Mouse (Mus musculus) hindbrain, embryonic 11.5 days (tissue): ENCODE results near the gene Usp43. TPM values are rescaled to one million over a fixed set of nuclear protein-coding genes. Genes with fewer than 3 reads are reported as not detected.
A peak's percentile ranks its signal among the peaks of the same experiment; 100 is the strongest.

Source experiments
- ATAC-seq: fragments of 200-750 bp; cut with Nextera tagmentation; 2 replicates; pipeline ENCODE4 v1.8.0; 2017; ENCODE audit warnings: mild to moderate bottlenecking, moderate TSS enrichment, moderate library complexity; ENCODE audit not compliant: low FRiP score
- DNase-seq: peaks from one replicate; pipeline ENCODE4 v3.0.0-alpha.2; 2015; ENCODE audit warnings: low spot score
- H3K27ac ChIP-seq: fragments of 300-500 bp; sonication (generic); 2 replicates; pipeline ENCODE4 v1.5.1; 2014; ENCODE audit warnings: mild to moderate bottlenecking, low read depth, low read length
- H3K27me3 ChIP-seq: fragments of 300-500 bp; sonication (generic); 2 replicates; pipeline ENCODE4 v1.6.1; 2014; ENCODE audit warnings: mild to moderate bottlenecking, low read length, moderate library complexity, mixed read lengths; ENCODE audit not compliant: control insufficient read depth, insufficient read depth
- H3K36me3 ChIP-seq: fragments of 300-500 bp; sonication (generic); 2 replicates; pipeline ENCODE4 v1.6.1; 2014; ENCODE audit warnings: mild to moderate bottlenecking, low read length, moderate library complexity, mixed read lengths; ENCODE audit not compliant: control insufficient read depth, insufficient read depth
- H3K4me1 ChIP-seq: fragments of 300-500 bp; sonication (generic); replicated peaks from 2 replicates; pipeline ENCODE4 v1.6.1; 2014; ENCODE audit warnings: low read length, mixed read lengths; ENCODE audit not compliant: control insufficient read depth, insufficient read depth
- H3K4me2 ChIP-seq: fragments of 300-500 bp; sonication (generic); replicated peaks from 2 replicates; pipeline ENCODE4 v1.6.1; 2014; ENCODE audit warnings: mild to moderate bottlenecking, low read depth, low read length
- H3K4me3 ChIP-seq: fragments of 300-500 bp; sonication (generic); 2 replicates; pipeline ENCODE4 v1.5.1; 2014; ENCODE audit warnings: low read depth, low read length
- H3K9ac ChIP-seq: fragments of 300-500 bp; sonication (generic); 2 replicates; pipeline ENCODE4 v1.6.1; 2014; ENCODE audit warnings: low read depth, low read length
- H3K9me3 ChIP-seq: fragments of 300-500 bp; sonication (generic); 2 replicates; pipeline ENCODE4 v1.6.1; 2016; ENCODE audit warnings: low read length; ENCODE audit not compliant: control insufficient read depth
- WGBS: fragments of 180-500 bp; shearing (Covaris S2); extraction: QIAGEN DNeasy Blood & Tissue Kit; methylation state at CpG from one replicate; pipeline ENCODE4 v1.1.7; 2014; 5-methylcytosine and 5-hydroxymethylcytosine counted together
- polyA plus RNA-seq: library from polyadenylated mRNA; unstranded; fragments of >200 nt; fragmentation: Nextera tagmentation; extraction: Ambion mirVana; gene quantifications from 2 replicates; pipeline ENCODE4 v1.2.1, GENCODE M21; 2014

Gene Usp43
- 0.98 and 0.99 TPM in 2 replicates for polyA plus RNA-seq

DNA sequence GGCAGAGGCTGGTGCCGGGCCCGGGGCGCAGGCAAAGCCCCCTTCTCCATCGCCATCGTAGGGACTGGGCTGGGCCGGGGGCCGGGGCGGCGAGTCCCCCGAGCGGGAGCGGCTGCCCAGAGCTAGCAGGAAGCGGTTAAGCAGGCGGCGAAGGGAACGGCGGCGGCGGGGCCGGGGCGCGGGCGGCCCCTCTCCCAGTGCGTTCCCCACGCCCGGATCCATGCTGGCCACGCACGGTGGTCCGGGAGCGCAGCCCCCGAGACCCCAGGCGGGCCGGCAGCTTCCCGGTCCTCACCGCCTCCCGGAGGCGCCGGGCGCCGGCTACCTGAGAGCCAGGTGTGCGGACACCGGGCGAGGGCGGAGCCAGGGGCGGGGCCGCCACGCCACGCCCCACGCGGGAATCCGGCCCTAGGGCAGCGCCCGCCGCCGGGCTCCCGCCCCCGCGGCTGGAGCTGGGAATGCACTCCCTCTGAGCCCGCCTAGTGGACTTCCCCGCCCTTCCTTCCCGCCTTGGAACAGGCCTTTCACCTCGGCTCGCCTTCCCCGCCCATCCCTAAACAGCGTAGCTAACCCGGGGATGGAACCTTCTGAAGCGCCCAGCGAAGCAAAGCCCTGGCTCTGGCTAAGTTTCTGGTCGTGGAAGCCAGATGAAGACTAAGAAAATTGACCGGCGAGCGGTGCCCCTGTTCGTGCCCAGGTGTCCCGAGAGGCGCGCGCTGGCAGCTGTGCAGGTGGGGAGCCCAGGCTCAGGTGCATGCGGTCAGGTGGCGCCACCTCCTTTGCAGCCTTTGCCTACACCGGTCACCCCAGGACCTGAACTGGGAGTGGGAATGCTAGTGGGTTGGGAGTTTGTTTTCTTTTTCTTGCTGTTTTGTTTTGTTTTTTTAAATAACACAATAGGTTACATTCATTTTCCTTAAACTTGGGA is at the start of gene Usp43:
TSS of gene Usp43 (minus strand) at position 327 of the 928 bp plus-strand sequence.
- Histone ChIP-seq H3K4me2 (peak within 1 kb of the TSS; percentile 100), H3K9me3 (no peaks in the 10 kb centered on the region), H3K9ac (peak within 1 kb of the TSS; percentile 61), H3K36me3 (no peaks in the 10 kb centered on the region), H3K27ac (no peak within 1 kb of the TSS), H3K4me3 (peak within 1 kb of the TSS; percentile 78), H3K27me3 (peaks cover 19% of the 10 kb centered on the region), H3K4me1 (no peaks in the 10 kb centered on the region)
- DNase-seq (peak; percentile 72), ATAC-seq (peak; percentile 63)
- under 1% methylated on average over 76 of the region's 80 CpGs for WGBS

DNA sequence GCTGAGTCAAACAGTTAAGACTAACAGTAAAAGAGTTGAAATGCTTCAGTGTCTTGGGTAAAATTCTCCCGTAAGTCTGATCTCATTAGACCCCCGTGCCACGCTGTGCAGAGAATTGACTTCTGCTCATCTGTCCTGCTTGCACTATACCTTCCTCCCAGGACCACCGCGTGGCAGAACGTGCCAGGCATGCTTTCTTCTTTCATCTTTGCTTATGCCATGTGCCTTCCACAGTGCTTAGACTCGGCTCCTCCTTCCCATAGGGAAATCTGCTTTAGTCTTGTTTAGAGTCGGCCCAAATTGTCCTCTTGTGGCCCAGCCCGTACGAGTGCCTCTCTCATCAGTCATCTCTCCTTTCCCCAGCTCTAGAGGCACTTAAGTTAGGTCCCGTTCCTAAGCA is 45.9 kb upstream of the Usp43 start:
- WGBS, result 70% methylated on average over 11 of the region's 11 CpGs
- H3K4me1 ChIP-seq, result no peaks in the 10 kb centered on the region
- no peak for ATAC-seq
- H3K27me3 ChIP-seq, result no peaks in the 10 kb centered on the region
- 0 out of 2 replicates have a peak, but pooled peaks cover 4% of the 10 kb centered on the region for H3K36me3 ChIP-seq
- no peak overlapping the region for H3K9ac ChIP-seq
- no peak overlapping the region for H3K27ac ChIP-seq
- no peaks in the 10 kb centered on the region for H3K9me3 ChIP-seq
- no peak overlapping the region for H3K4me3 ChIP-seq
- no peak overlapping the region for H3K4me2 ChIP-seq
- DNase-seq, result no peak

DNA sequence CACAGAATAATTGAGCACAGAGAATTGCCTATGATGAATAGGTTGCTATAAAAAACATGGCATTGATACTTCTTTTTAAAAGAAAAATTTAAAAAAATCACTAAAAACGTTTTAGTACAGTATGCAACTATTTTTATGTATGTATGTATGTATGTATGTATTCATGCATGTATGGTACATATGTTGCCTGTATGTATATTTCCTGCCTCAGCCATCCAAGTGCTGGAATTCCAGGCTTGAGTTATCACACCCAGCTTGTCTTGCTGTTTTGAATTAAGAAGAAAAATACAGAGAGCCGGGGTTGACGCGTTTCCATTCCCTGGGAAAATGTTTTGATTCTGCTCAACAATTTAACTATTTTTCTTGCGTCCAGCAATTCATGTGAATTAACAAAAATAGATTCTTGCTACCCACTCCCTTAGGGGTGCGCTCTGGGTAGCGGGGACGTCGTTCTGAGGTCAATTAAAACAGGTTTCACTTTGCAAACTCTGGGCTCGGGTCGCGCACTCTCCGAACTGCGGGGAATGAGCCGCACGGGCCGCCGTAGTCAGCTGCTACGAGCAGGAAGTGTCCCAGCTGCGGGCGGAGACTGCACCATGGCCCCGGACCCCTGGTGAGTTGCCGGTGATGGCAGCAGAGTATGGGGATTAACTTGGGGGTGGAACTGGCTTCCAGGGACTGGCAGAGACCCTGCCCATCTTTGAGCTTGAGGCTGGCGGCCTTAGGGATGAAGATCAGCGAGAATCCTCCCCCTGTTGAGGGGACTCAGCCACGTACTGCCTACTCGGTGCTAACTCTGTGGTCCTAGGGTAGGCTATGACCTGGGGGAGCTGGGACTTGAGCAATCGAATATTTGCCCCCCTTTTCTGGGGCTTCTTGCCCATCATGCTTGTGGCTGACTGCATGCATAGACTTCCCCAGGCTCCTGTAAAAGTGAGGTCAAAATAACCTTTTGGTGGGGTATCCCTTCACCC is 44.2 kb upstream of the Usp43 start, which contains the start of gene Stx8:
TSS of gene Stx8 (plus strand) at position 289 of the 974 bp plus-strand sequence.
- WGBS, result 1% methylated on average over 28 of the region's 28 CpGs
- ATAC-seq, result peak; percentile 77
- DNase-seq, result peak; percentile 94

DNA sequence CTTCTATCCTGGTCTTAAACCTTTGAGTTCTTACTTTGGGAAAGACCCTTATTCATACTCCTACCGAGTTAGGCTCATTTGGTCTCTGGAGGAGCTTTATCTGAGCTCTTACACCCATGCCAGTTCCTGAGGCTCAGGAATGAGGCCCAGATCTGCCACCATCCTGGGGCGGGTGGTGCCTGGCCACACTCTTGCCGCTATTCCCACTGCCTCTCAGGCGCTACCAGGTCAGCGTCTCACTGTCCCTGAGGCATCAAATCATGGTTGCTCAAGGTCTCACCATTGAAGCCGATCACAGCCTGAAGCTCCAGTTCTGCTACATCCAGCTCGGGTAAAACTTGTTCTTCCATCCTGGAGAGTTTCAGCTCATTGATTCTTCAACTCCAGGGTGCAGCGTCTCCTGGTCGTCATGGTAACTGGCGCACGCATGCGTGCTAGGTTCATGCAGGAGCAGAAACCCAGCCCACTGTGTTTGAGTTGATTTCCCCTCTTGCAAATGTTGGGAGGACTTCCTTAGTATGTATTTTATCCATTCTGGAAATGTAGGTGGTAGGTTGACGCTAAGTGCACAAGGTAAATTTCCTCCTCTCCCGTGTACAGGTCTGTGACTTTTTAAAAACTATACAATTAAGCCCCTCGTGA is 43.4 kb upstream of the Usp43 start, which contains the start of gene Cfap52:
TSS of gene Cfap52 (minus strand) at position 410 of the 642 bp plus-strand sequence.
- WGBS, result 11% methylated on average over 15 of the region's 15 CpGs
- Histone ChIP-seq H3K36me3 (no peaks in the 10 kb centered on the region), H3K9ac (peak within 1 kb of the TSS; percentile 64), H3K27me3 (no peaks in the 10 kb centered on the region), H3K9me3 (no peaks in the 10 kb centered on the region), H3K4me2 (peak within 1 kb of the TSS; percentile 70), H3K27ac (no peak within 1 kb of the TSS), H3K4me3 (peak within 1 kb of the TSS; percentile 63), H3K4me1 (no peaks in the 10 kb centered on the region)
- ATAC-seq, result peak; percentile 27; the same call in 1 of the 2 replicates
- DNase-seq, result peak; percentile 91

More for the DNA sequence above, 44.2 kb upstream of the Usp43 start, which contains the start of gene Stx8:
- H3K4me1 ChIP-seq, result no peaks in the 10 kb centered on the region
- H3K27ac ChIP-seq, result no peak within 1 kb of the TSS
- 0 out of 2 replicates have a peak, but pooled peaks cover 2% of the 10 kb centered on the region for H3K36me3 ChIP-seq
- peak within 1 kb of the TSS; percentile 70 for H3K4me2 ChIP-seq
- no peaks in the 10 kb centered on the region for H3K27me3 ChIP-seq
- H3K4me3 ChIP-seq, result peak within 1 kb of the TSS; percentile 63
- H3K9me3 ChIP-seq, result no peaks in the 10 kb centered on the region
- peak within 1 kb of the TSS; percentile 64 for H3K9ac ChIP-seq

DNA sequence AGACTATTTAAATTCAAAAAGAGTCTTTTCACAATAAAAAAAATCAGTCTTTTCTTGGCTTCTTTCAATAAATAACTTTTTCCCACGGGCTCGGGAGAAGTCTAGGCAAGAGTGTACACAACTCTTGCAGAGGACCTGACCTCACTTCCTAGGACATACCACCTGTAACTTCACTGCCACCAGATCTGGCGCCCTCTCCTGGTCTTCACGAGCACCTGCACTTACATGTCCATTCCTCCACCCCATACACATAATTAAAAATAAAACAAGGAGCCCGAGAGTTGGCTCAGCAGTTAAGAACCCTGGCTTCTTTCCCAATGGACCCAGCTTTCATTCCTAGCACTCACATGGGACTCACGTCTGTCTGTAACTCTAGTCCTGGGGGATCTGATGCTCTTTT is 42.2 kb upstream of the Usp43 start:
- Histone ChIP-seq H3K27me3 (no peaks in the 10 kb centered on the region), H3K9ac (no peak overlapping the region), H3K36me3 (no peaks in the 10 kb centered on the region), H3K4me1 (no peaks in the 10 kb centered on the region), H3K4me3 (no peak overlapping the region), H3K9me3 (no peaks in the 10 kb centered on the region), H3K4me2 (no peak overlapping the region), H3K27ac (no peak overlapping the region)
- DNase-seq (peak; percentile 9), ATAC-seq (no peak)
- WGBS, result 77% methylated on average over 6 of the region's 6 CpGs

DNA sequence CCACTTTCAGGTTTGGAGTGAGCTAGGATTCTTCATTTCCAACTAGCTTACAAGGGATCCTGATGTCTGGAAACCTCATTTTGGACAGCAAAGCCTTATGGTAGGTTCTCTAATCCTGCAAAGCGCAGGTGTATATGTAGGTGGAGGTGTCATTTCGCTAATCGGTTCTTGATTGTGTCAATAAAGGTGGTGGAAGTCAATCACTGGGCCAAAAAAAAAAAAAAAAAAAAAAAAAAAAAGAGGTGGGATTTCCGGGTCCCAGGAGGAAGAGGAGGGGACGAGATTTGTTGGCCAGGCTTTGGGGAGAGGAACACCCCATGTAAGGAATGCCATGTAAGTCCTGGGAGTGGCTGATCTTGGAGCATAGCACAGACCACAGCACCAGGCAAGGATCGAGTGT is 32.5 kb upstream of the Usp43 start:
- no peak overlapping the region for H3K4me3 ChIP-seq
- no peak overlapping the region for H3K4me2 ChIP-seq
- no peaks in the 10 kb centered on the region for H3K36me3 ChIP-seq
- DNase-seq (no peak), ATAC-seq (no peak)
- no peaks in the 10 kb centered on the region for H3K9me3 ChIP-seq
- WGBS, result 87% methylated on average over 6 of the region's 6 CpGs
- H3K4me1 ChIP-seq, result no peaks in the 10 kb centered on the region
- no peak overlapping the region for H3K27ac ChIP-seq
- no peak overlapping the region for H3K9ac ChIP-seq
- no peaks in the 10 kb centered on the region for H3K27me3 ChIP-seq

DNA sequence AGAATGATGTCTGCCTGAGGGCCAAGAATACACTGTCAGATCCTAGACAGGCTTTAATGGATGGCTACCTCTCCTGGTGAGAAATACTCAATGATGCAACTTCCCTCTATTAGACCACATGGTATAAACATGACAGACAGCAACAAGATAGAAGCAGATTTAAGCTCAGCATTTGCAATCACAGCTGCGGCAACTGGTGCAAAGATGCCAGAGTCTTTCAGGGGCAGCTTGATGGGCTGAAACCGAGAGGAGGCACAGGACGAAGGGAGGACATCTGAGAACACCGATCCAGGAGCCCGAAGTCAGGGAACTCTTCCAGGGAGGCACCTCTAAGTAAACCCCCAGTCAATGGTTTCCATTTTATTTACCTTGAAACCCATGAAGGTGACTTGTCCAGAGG is 31.7 kb upstream of the Usp43 start:
- no peak overlapping the region for H3K27ac ChIP-seq
- WGBS, result 85% methylated on average over 5 of the region's 5 CpGs
- H3K9me3 ChIP-seq, result no peaks in the 10 kb centered on the region
- H3K36me3 ChIP-seq, result no peaks in the 10 kb centered on the region
- no peak overlapping the region for H3K9ac ChIP-seq
- H3K4me1 ChIP-seq, result no peaks in the 10 kb centered on the region
- H3K4me2 ChIP-seq, result no peak overlapping the region
- H3K4me3 ChIP-seq, result no peak overlapping the region
- no peak for DNase-seq
- no peak for ATAC-seq
- no peaks in the 10 kb centered on the region for H3K27me3 ChIP-seq

DNA sequence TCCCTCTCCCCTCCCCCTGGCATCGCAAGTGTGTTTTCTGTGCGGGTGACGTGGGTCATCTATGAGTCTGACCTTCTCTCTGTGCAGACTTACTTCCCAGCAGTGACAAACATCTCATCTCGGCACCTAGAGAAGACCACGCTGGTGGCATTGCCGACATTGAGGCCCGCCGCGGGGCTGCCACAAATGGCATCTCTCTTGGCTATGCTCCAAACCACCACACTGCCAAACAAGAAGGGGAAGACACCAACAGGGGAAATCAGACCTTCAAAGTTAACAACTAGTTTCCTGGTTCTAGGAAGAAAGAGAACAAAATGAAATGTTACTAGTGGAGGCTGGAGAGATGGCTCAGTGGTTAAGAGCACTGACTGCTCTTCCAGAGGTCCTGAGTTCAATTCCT is 27.5 kb upstream of the Usp43 start:
- no peaks in the 10 kb centered on the region for H3K36me3 ChIP-seq
- DNase-seq (no peak), ATAC-seq (no peak)
- no peaks in the 10 kb centered on the region for H3K27me3 ChIP-seq
- H3K4me3 ChIP-seq, result no peak overlapping the region
- H3K27ac ChIP-seq, result no peak overlapping the region
- no peaks in the 10 kb centered on the region for H3K4me1 ChIP-seq
- WGBS, result 91% methylated on average over 9 of the region's 9 CpGs
- no peak overlapping the region for H3K4me2 ChIP-seq
- H3K9me3 ChIP-seq, result no peaks in the 10 kb centered on the region
- H3K9ac ChIP-seq, result no peak overlapping the region
